Mouse (Mus musculus) MEL (cell line): ENCODE results near the gene Als2cr12.

ENCODE experiments used
- BHLHE40 ChIP-seq: IDR thresholded peaks from 2 replicates; pipeline ENCODE4 v1.6.1; 2012; ENCODE audit warnings: low read depth, mild to moderate bottlenecking, inconsistent platforms, low read length, improper control_type of control experiment, borderline replicate concordance
- CTCF ChIP-seq, 3 experiments: IDR thresholded peaks in 2 of 3; conservative IDR thresholded peaks in 1 of 3; 2 replicates each; pipeline ENCODE4 v1.5.1; 2011 to 2012; ENCODE audit warnings: low read length in 3 of 3, low read depth in 2 of 3, mild to moderate bottlenecking in 2 of 3, improper control_type of control experiment in 1 of 3, inconsistent platforms in 1 of 3, mixed read lengths in 1 of 3, moderate library complexity in 1 of 3; ENCODE audit not compliant: control insufficient read depth in 1 of 3, insufficient read depth in 1 of 3, poor library complexity in 1 of 3, severe bottlenecking in 1 of 3
- ELF1 ChIP-seq: IDR thresholded peaks from 2 replicates; pipeline ENCODE4 v1.6.1; 2014; ENCODE audit warnings: low read depth, mild to moderate bottlenecking, inconsistent platforms, low read length, improper control_type of control experiment, moderate library complexity
- MAFK ChIP-seq: IDR thresholded peaks from 2 replicates; pipeline ENCODE4 v1.6.1; 2011; ENCODE audit warnings: low read depth, mild to moderate bottlenecking, low read length, improper control_type of control experiment, borderline replicate concordance
- MAZ ChIP-seq: IDR thresholded peaks from 2 replicates; pipeline ENCODE4 v1.6.1; 2012; ENCODE audit warnings: low read depth, mild to moderate bottlenecking, inconsistent platforms, low read length, improper control_type of control experiment
- MEF2A ChIP-seq: IDR thresholded peaks from 2 replicates; pipeline ENCODE4 v1.6.1; 2014; ENCODE audit warnings: low read depth, mild to moderate bottlenecking, inconsistent platforms, low read length, improper control_type of control experiment; ENCODE audit not compliant: poor library complexity, insufficient replicate concordance, severe bottlenecking; ENCODE audit errors: extremely low read depth
- POLR2A ChIP-seq, 2 experiments: IDR thresholded peaks; 2 replicates each; pipeline ENCODE4 v1.6.1; 2011 to 2012; ENCODE audit warnings: low read length in 2 of 2, mild to moderate bottlenecking in 2 of 2, control low read depth in 1 of 2, improper control_type of control experiment in 1 of 2, low read depth in 1 of 2, moderate library complexity in 1 of 2; ENCODE audit not compliant: control insufficient read depth in 1 of 2, insufficient read depth in 1 of 2, poor library complexity in 1 of 2
- RCOR1 ChIP-seq: IDR thresholded peaks from 2 replicates; pipeline ENCODE4 v1.6.1; 2012; ENCODE audit warnings: low read depth, mild to moderate bottlenecking, inconsistent platforms, low read length, improper control_type of control experiment
- SIN3A ChIP-seq: IDR thresholded peaks from 2 replicates; pipeline ENCODE4 v1.6.1; 2012; ENCODE audit warnings: low read length, improper control_type of control experiment, inconsistent platforms
- SMC3 ChIP-seq: IDR thresholded peaks from 2 replicates; pipeline ENCODE4 v1.6.1; 2011; ENCODE audit warnings: low read depth, low read length, improper control_type of control experiment
- UBTF ChIP-seq: IDR thresholded peaks from 2 replicates; pipeline ENCODE4 v1.6.1; 2012; ENCODE audit warnings: low read depth, mild to moderate bottlenecking, inconsistent platforms, low read length, improper control_type of control experiment, moderate library complexity, borderline replicate concordance; ENCODE audit not compliant: insufficient read depth
- USF1 ChIP-seq: IDR thresholded peaks from 2 replicates; pipeline ENCODE4 v1.6.1; 2014; ENCODE audit warnings: low read depth, mild to moderate bottlenecking, inconsistent platforms, low read length, improper control_type of control experiment, moderate library complexity
- USF2 ChIP-seq, 2 experiments: IDR thresholded peaks; 2 replicates each; pipeline ENCODE4 v1.6.1; 2011 to 2012; ENCODE audit warnings: improper control_type of control experiment in 2 of 2, low read length in 2 of 2, borderline replicate concordance in 1 of 2, inconsistent platforms in 1 of 2, low read depth in 1 of 2, mild to moderate bottlenecking in 1 of 2; ENCODE audit not compliant: insufficient read depth in 1 of 2

- TF ChIP-seq SIN3A (no peak), BHLHE40 (no peak), CTCF (IDR thresholded peaks at IDR 0.05 in 2 of 3, conservative IDR thresholded peaks at IDR 0.05 in 1 of 3; ENCODE audit: control insufficient read depth in 1 of 3, insufficient read depth in 1 of 3, low read depth in 2 of 3, low read length in 3 of 3, poor library complexity in 1 of 3, severe bottlenecking in 1 of 3) (no peak), MAZ (no peak), SMC3 (no peak), MEF2A (no peak), RCOR1 (no peak), USF2 (IDR thresholded peaks at IDR 0.05; ENCODE audit: borderline replicate concordance in 1 of 2, insufficient read depth in 1 of 2, low read depth in 1 of 2, low read length in 2 of 2) (no peak), ELF1 (no peak), MAFK (no peak), UBTF (no peak), POLR2A (IDR thresholded peaks at IDR 0.05; ENCODE audit: control insufficient read depth in 1 of 2, insufficient read depth in 1 of 2, low read depth in 1 of 2, low read length in 2 of 2, poor library complexity in 1 of 2) (no peak), USF1 (no peak)
Measured at GRCm38 (mm10) chr1:58744645-58745044, 48.9 kb upstream of the Als2cr12 start.
